Mouse (Mus musculus) neural tube, embryonic 15.5 days (tissue): ENCODE measurements around the gene Kctd13. TPM values are rescaled to one million over a fixed set of nuclear protein-coding genes. Genes with fewer than 3 reads are reported as not detected.

Source experiments
- ATAC-seq: fragments of 200-750 bp; cut with Nextera tagmentation; 2 replicates; pipeline ENCODE4 v1.8.0; 2017; ENCODE audit warnings: mild to moderate bottlenecking, moderate TSS enrichment, moderate library complexity; ENCODE audit not compliant: low FRiP score
- H3K27ac ChIP-seq: fragments of 300-500 bp; sonication (generic); replicated peaks from 2 replicates; pipeline ENCODE4 v1.5.1; 2015; ENCODE audit warnings: mild to moderate bottlenecking, inconsistent platforms
- H3K27me3 ChIP-seq: fragments of 300-500 bp; sonication (generic); replicated peaks from 2 replicates; pipeline ENCODE4 v1.6.1; 2015; ENCODE audit warnings: inconsistent platforms
- H3K36me3 ChIP-seq: fragments of 300-500 bp; sonication (generic); 2 replicates; pipeline ENCODE4 v1.6.1; 2015; ENCODE audit warnings: inconsistent platforms
- H3K4me1 ChIP-seq: fragments of 300-500 bp; sonication (generic); 2 replicates; pipeline ENCODE4 v1.6.1; 2015; ENCODE audit warnings: inconsistent platforms
- H3K4me2 ChIP-seq: fragments of 300-500 bp; sonication (generic); 2 replicates; pipeline ENCODE4 v1.6.1; 2015; ENCODE audit warnings: inconsistent platforms, mild to moderate bottlenecking, moderate library complexity
- H3K4me3 ChIP-seq: fragments of 300-500 bp; sonication (generic); replicated peaks from 2 replicates; pipeline ENCODE4 v1.5.1; 2015; ENCODE audit warnings: mild to moderate bottlenecking, inconsistent platforms
- H3K9ac ChIP-seq: fragments of 300-500 bp; sonication (generic); replicated peaks from 2 replicates; pipeline ENCODE4 v1.6.1; 2015; ENCODE audit warnings: mild to moderate bottlenecking, inconsistent platforms
- H3K9me3 ChIP-seq: fragments of 300-500 bp; sonication (generic); replicated peaks from 2 replicates; pipeline ENCODE4 v1.6.1; 2016; ENCODE audit warnings: inconsistent platforms
- WGBS: fragments of 180-500 bp; shearing (Covaris S2); methylation state at CpG from one replicate; pipeline ENCODE4 v1.1.7; 2015; ENCODE audit warnings: mixed read lengths; 5-methylcytosine and 5-hydroxymethylcytosine counted together
- polyA plus RNA-seq: library from polyadenylated mRNA; unstranded; fragments of >200 nt; fragmentation: Nextera tagmentation; extraction: Ambion mirVana; gene quantifications from 2 replicates; pipeline ENCODE4 v1.2.1, GENCODE M21; 2015

The Kctd13 gene
- polyA plus RNA-seq, 1 experiment from 2014 or later, result 121 TPM

DNA sequence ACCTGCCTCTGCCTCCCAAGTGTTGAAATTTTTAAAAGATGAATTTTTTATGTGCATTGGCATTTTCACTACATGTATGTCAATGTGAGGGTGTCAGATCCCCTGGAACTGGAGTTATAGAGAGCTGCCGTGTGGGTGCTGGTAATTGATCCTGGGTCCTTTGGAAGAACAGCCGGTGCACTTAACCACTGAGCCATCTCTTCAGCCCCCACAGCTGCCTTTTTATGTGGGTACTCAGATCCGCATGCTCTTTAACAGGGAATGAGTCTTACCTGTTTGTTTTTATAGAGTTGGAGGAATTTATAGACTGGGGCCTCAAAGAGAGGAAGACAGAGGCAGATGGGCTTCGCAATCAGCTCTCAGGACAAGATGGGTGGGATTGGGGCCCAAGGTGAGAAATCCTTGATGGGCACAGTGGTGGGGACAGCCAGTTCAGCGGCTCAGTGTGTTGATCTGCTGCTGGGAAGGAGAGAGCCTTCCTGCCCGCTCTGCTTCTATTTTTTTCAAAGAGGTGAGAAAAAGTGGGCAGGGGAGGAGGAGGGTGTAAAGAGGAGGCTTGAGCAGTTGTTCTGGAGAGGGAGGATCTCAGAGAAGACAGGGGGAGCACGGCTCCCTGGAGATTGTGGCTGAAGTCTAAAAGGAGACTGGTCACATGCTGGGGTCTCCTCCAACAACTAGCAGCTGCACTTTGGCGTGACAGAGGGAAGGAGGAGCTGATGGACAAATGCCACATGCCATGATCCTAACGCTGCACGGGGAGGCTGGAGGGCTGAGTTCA, 56.2 kb downstream of the Kctd13 start:
- H3K9ac ChIP-seq, result no peak overlapping the region
- H3K4me3 ChIP-seq, result no peak overlapping the region
- 58% methylated on average over 10 of the region's 10 CpGs for WGBS
- H3K9me3 ChIP-seq, result no peaks in the 10 kb centered on the region
- no peak overlapping the region for H3K4me2 ChIP-seq
- no peaks in the 10 kb centered on the region for H3K27me3 ChIP-seq
- peaks cover 14% of the 10 kb centered on the region for H3K36me3 ChIP-seq
- H3K27ac ChIP-seq, result no peak overlapping the region
- no peaks in the 10 kb centered on the region for H3K4me1 ChIP-seq
- ATAC-seq, result no peak

DNA sequence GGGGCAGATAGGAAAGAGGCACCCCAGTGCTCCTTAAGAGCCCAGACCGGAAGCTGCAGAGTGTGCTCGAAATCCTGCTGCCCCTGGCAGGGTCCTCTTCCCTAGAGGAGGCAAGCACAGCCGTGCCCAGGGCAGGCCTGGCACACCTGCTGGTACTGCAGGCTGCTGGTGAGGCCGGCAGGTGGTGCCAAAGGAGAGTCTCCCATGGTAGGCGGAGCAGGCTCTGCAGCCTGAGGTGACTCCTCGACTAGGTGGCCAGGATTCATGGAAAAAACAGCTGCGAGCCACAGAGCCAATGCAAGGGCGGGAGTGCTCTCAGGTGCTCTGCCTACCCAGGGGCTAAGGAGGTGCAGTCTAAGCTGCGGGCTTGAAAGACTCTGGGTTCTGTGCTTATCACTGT, 57.6 kb downstream of the Kctd13 start:
- 48% methylated on average over 9 of the region's 9 CpGs for WGBS
- H3K9ac ChIP-seq, result no peak overlapping the region
- no peak for ATAC-seq
- H3K27ac ChIP-seq, result no peak overlapping the region
- peaks cover 3% of the 10 kb centered on the region; the same call in 1 of the 2 replicates for H3K36me3 ChIP-seq
- H3K4me2 ChIP-seq, result no peak overlapping the region
- no peaks in the 10 kb centered on the region for H3K9me3 ChIP-seq
- H3K4me1 ChIP-seq, result no peaks in the 10 kb centered on the region
- H3K4me3 ChIP-seq, result no peak overlapping the region
- no peaks in the 10 kb centered on the region for H3K27me3 ChIP-seq

DNA sequence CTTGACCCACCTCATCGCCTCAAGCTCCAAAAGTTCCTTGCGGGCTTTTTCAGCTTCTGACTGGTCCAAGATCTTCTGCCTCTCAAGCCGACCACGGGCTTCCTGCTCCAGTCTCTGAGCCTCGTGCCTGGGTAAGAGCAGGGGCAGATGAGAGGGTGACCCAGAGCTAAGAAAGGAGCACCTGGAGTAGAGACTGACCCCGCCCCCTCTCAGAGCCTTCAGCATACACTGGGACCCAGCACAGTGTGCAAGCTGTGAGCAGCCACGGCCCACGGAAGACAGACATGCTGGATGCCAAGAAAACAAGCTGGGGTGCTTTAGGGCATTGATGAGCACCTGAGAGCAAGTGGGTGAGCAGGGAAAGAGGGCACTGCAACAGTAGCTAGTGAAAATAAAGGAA, 60.1 kb downstream of the Kctd13 start:
- WGBS, result 74% methylated on average over 8 of the region's 8 CpGs
- H3K36me3 ChIP-seq, result no peaks in the 10 kb centered on the region
- no peaks in the 10 kb centered on the region for H3K4me1 ChIP-seq
- ATAC-seq, result no peak
- no peak overlapping the region for H3K27ac ChIP-seq
- H3K4me2 ChIP-seq, result no peak overlapping the region
- no peak overlapping the region for H3K4me3 ChIP-seq
- H3K9me3 ChIP-seq, result no peaks in the 10 kb centered on the region
- H3K9ac ChIP-seq, result no peak overlapping the region
- H3K27me3 ChIP-seq, result no peaks in the 10 kb centered on the region

Other genes with a start within 250 kb of the Kctd13 start
- 131 and 154 TPM in 2 replicates for gene Bola2, start 233.5 kb upstream of the Kctd13 start, polyA plus RNA-seq
- gene Slx1b, start 233.1 kb upstream of the Kctd13 start, polyA plus RNA-seq, result 13.9 and 18.2 TPM in 2 replicates
- 120 and 192 TPM in 2 replicates for gene Coro1a, start 221.1 kb upstream of the Kctd13 start, polyA plus RNA-seq
- gene Mapk3, start 169.3 kb upstream of the Kctd13 start, polyA plus RNA-seq, result 104 and 105 TPM in 2 replicates
- 1.0 and 1.5 TPM in 2 replicates for gene Gdpd3, start 162.5 kb upstream of the Kctd13 start, polyA plus RNA-seq
- 187 and 207 TPM in 2 replicates for gene Ypel3, start 151.9 kb upstream of the Kctd13 start, polyA plus RNA-seq
- gene Tbx6, start 147.4 kb upstream of the Kctd13 start, polyA plus RNA-seq, result 0.34 and 0.35 TPM in 2 replicates
- 154 and 188 TPM in 2 replicates for gene Ppp4c, start 136.4 kb upstream of the Kctd13 start, polyA plus RNA-seq
- 48.2 and 54.4 TPM in 2 replicates for gene Fam57b, start 131.2 kb upstream of the Kctd13 start, polyA plus RNA-seq
- not detected in 2 replicates for gene 4930451I11Rik, start 97.2 kb upstream of the Kctd13 start, polyA plus RNA-seq
- gene Doc2a, start 81.5 kb upstream of the Kctd13 start, polyA plus RNA-seq, result 36.2 and 39.3 TPM in 2 replicates
- 20.3 and 28.6 TPM in 2 replicates for gene Hirip3, start 66.9 kb upstream of the Kctd13 start, polyA plus RNA-seq
- 89.4 and 90.5 TPM in 2 replicates for gene Ino80e, start 66.5 kb upstream of the Kctd13 start, polyA plus RNA-seq
- gene Taok2, start 44.2 kb upstream of the Kctd13 start, polyA plus RNA-seq, result 52.4 and 55.2 TPM in 2 replicates
- gene Tmem219, start 6.0 kb upstream of the Kctd13 start, polyA plus RNA-seq, result 30.9 and 31.1 TPM in 2 replicates
- 8.9 and 11.7 TPM in 2 replicates for gene Asphd1, start 20.7 kb downstream of the Kctd13 start, polyA plus RNA-seq
- 51.6 and 56.9 TPM in 2 replicates for gene Sez6l2, start 21.7 kb downstream of the Kctd13 start, polyA plus RNA-seq
- gene Cdipt, start 47.0 kb downstream of the Kctd13 start, polyA plus RNA-seq, result 139 and 145 TPM in 2 replicates
- 0.82 and 1.0 TPM in 2 replicates for gene Cdiptos, start 47.2 kb downstream of the Kctd13 start, polyA plus RNA-seq
- gene Mvp, start 85.7 kb downstream of the Kctd13 start, polyA plus RNA-seq, result 5.2 and 11.6 TPM in 2 replicates
- 0.79 and 1.2 TPM in 2 replicates for gene Pagr1b, start 87.6 kb downstream of the Kctd13 start, polyA plus RNA-seq
- gene Pagr1a, start 88.5 kb downstream of the Kctd13 start, polyA plus RNA-seq, result 52.5 and 80.1 TPM in 2 replicates
- 18.8 and 54.5 TPM in 2 replicates for gene Gm42742, start 92.2 kb downstream of the Kctd13 start, polyA plus RNA-seq
- gene Prrt2, start 92.3 kb downstream of the Kctd13 start, polyA plus RNA-seq, result 69.9 and 72.5 TPM in 2 replicates
- gene Maz, start 98.2 kb downstream of the Kctd13 start, polyA plus RNA-seq, result 78.1 and 82.6 TPM in 2 replicates
- gene Kif22, start 113.6 kb downstream of the Kctd13 start, polyA plus RNA-seq, result 20.0 and 40.9 TPM in 2 replicates
- not detected in 2 replicates for gene Zg16, start 158.4 kb downstream of the Kctd13 start, polyA plus RNA-seq
- 2.4 and 8.6 TPM in 2 replicates for gene AI467606, start 162.5 kb downstream of the Kctd13 start, polyA plus RNA-seq
- 0.75 and 1.1 TPM in 2 replicates for gene Qprt, start 193.3 kb downstream of the Kctd13 start, polyA plus RNA-seq
- gene Spn, start 208.9 kb downstream of the Kctd13 start, polyA plus RNA-seq, result 0.08 and 2.8 TPM in 2 replicates